Mouse (Mus musculus) stomach, postnatal 0 days (tissue): Measurements from ENCODE around the gene Ssbp4.

Experiments used
- CTCF ChIP-seq: IDR thresholded peaks from 2 replicates; pipeline ENCODE4 v1.5.1; 2016; ENCODE audit warnings: antibody characterized with exemption, low read depth, mild to moderate bottlenecking, moderate library complexity
- EP300 ChIP-seq: optimal IDR thresholded peaks from 2 replicates; pipeline ENCODE3; 2016; ENCODE audit warnings: antibody characterized with exemption

- no peak for TF ChIP-seq CTCF
- no peak for TF ChIP-seq EP300
These were observed 22.1 kb upstream of the Ssbp4 start for GRCm38 (mm10) chr8:70630532-70631381.
